Mouse (Mus musculus): ENCODE data around the gene Tmem181a. TPM values are rescaled to one million over a fixed set of nuclear protein-coding genes. Genes with fewer than 3 reads are reported as not detected.
"Not testable (repeated sequence)": the region's sequence is repeated elsewhere in the genome, so short reads cannot be mapped to it uniquely, and the experiment has no call there.

Gene Tmem181a
- polyA plus RNA-seq, 1 experiment from 2014 or later = 3.2 TPM

GRCm38 (mm10) chr17:6297060-6297795, 40.6 kb downstream of the Tmem181a start:
- ATAC-seq (ENCODE audit: low read depth); H3K27ac ChIP-seq (ENCODE audit: low read length); H3K4me2 ChIP-seq (ENCODE audit: low read depth, low read length); H3K36me3 ChIP-seq (ENCODE audit: control insufficient read depth, insufficient read depth); H3K9ac ChIP-seq (ENCODE audit: low read depth, low read length); H3K4me1 ChIP-seq (ENCODE audit: control insufficient read depth, low read depth, low read length); H3K4me3 ChIP-seq (ENCODE audit: low read depth, low read length); H3K27me3 ChIP-seq (ENCODE audit: control insufficient read depth, insufficient read depth, low read depth, low read length); H3K9me3 ChIP-seq (replicated peaks; ENCODE audit: control insufficient read depth, low read length): not testable (repeated sequence)
- 73% methylated on average over 9 of the region's 15 CpGs for WGBS (ENCODE audit: insufficient replicate concordance)

- not testable (repeated sequence) for H3K4me3 ChIP-seq (ENCODE audit: low read depth, low read length); H3K27ac ChIP-seq (ENCODE audit: low read length); H3K36me3 ChIP-seq (ENCODE audit: control insufficient read depth, insufficient read depth); H3K9ac ChIP-seq (ENCODE audit: low read depth, low read length); H3K4me2 ChIP-seq (ENCODE audit: low read depth, low read length); H3K4me1 ChIP-seq (ENCODE audit: control insufficient read depth, low read depth, low read length); H3K27me3 ChIP-seq (ENCODE audit: control insufficient read depth, insufficient read depth, low read depth, low read length); H3K9me3 ChIP-seq (replicated peaks; ENCODE audit: control insufficient read depth, low read length)
- peak; percentile 75 for ATAC-seq (ENCODE audit: low read depth)
- 55% methylated on average over 2 of the region's 12 CpGs for WGBS (ENCODE audit: insufficient replicate concordance)
These were observed 43.7 kb downstream of the Tmem181a start for GRCm38 (mm10) chr17:6300190-6300863.

GRCm38 (mm10) chr17:6304891-6305290, 48.2 kb downstream of the Tmem181a start:
- H3K27ac ChIP-seq (ENCODE audit: low read length); H3K27me3 ChIP-seq (ENCODE audit: control insufficient read depth, insufficient read depth, low read depth, low read length); H3K4me2 ChIP-seq (ENCODE audit: low read depth, low read length); H3K36me3 ChIP-seq (ENCODE audit: control insufficient read depth, insufficient read depth); H3K4me3 ChIP-seq (ENCODE audit: low read depth, low read length); H3K9ac ChIP-seq (ENCODE audit: low read depth, low read length); H3K9me3 ChIP-seq (replicated peaks; ENCODE audit: control insufficient read depth, low read length); ATAC-seq (ENCODE audit: low read depth); H3K4me1 ChIP-seq (ENCODE audit: control insufficient read depth, low read depth, low read length): not testable (repeated sequence)
- 76% methylated on average over 5 of the region's 6 CpGs for WGBS (ENCODE audit: insufficient replicate concordance)

GRCm38 (mm10) chr17:6305656-6306270, 49.1 kb downstream of the Tmem181a start:
- not testable (repeated sequence) for H3K27ac ChIP-seq (ENCODE audit: low read length); H3K4me2 ChIP-seq (ENCODE audit: low read depth, low read length); ATAC-seq (ENCODE audit: low read depth); H3K4me1 ChIP-seq (ENCODE audit: control insufficient read depth, low read depth, low read length); H3K36me3 ChIP-seq (ENCODE audit: control insufficient read depth, insufficient read depth); H3K9ac ChIP-seq (ENCODE audit: low read depth, low read length); H3K9me3 ChIP-seq (replicated peaks; ENCODE audit: control insufficient read depth, low read length); H3K27me3 ChIP-seq (ENCODE audit: control insufficient read depth, insufficient read depth, low read depth, low read length); H3K4me3 ChIP-seq (ENCODE audit: low read depth, low read length)
- WGBS (ENCODE audit: insufficient replicate concordance) = 75% methylated on average over 12 of the region's 12 CpGs

- ATAC-seq (ENCODE audit: low read depth) = not testable (repeated sequence)
These were observed 49.8 kb downstream of the Tmem181a start for GRCm38 (mm10) chr17:6306503-6306902.

GRCm38 (mm10) chr17:6311716-6312115, 55.1 kb downstream of the Tmem181a start:
- not testable (repeated sequence) for H3K4me1 ChIP-seq (ENCODE audit: control insufficient read depth, low read depth, low read length); H3K27me3 ChIP-seq (ENCODE audit: control insufficient read depth, insufficient read depth, low read depth, low read length); H3K36me3 ChIP-seq (ENCODE audit: control insufficient read depth, insufficient read depth); H3K4me2 ChIP-seq (ENCODE audit: low read depth, low read length); H3K9me3 ChIP-seq (replicated peaks; ENCODE audit: control insufficient read depth, low read length); H3K4me3 ChIP-seq (ENCODE audit: low read depth, low read length); H3K9ac ChIP-seq (ENCODE audit: low read depth, low read length); H3K27ac ChIP-seq (ENCODE audit: low read length); ATAC-seq (ENCODE audit: low read depth)
- 86% methylated on average over 7 of the region's 7 CpGs for WGBS (ENCODE audit: insufficient replicate concordance)

More at GRCm38 (mm10) chr17:6306503-6306902, 49.8 kb downstream of the Tmem181a start:
- H3K27ac ChIP-seq (ENCODE audit: low read length); H3K36me3 ChIP-seq (ENCODE audit: control insufficient read depth, insufficient read depth); H3K27me3 ChIP-seq (ENCODE audit: control insufficient read depth, insufficient read depth, low read depth, low read length); H3K4me3 ChIP-seq (ENCODE audit: low read depth, low read length); H3K9ac ChIP-seq (ENCODE audit: low read depth, low read length); H3K4me1 ChIP-seq (ENCODE audit: control insufficient read depth, low read depth, low read length); H3K9me3 ChIP-seq (replicated peaks; ENCODE audit: control insufficient read depth, low read length); H3K4me2 ChIP-seq (ENCODE audit: low read depth, low read length): not testable (repeated sequence)
- WGBS (ENCODE audit: insufficient replicate concordance) = 73% methylated on average over 9 of the region's 13 CpGs

- not testable (repeated sequence) for H3K9ac ChIP-seq (ENCODE audit: low read depth, low read length); H3K9me3 ChIP-seq (replicated peaks; ENCODE audit: control insufficient read depth, low read length); H3K4me1 ChIP-seq (ENCODE audit: control insufficient read depth, low read depth, low read length); H3K27ac ChIP-seq (ENCODE audit: low read length); H3K36me3 ChIP-seq (ENCODE audit: control insufficient read depth, insufficient read depth); H3K27me3 ChIP-seq (ENCODE audit: control insufficient read depth, insufficient read depth, low read depth, low read length); H3K4me3 ChIP-seq (ENCODE audit: low read depth, low read length); ATAC-seq (ENCODE audit: low read depth); H3K4me2 ChIP-seq (ENCODE audit: low read depth, low read length)
- WGBS (ENCODE audit: insufficient replicate concordance) = 69% methylated on average over 3 of the region's 3 CpGs
These were observed 56.1 kb downstream of the Tmem181a start for GRCm38 (mm10) chr17:6312755-6313154.

- not testable (repeated sequence) for H3K36me3 ChIP-seq (ENCODE audit: control insufficient read depth, insufficient read depth); H3K27ac ChIP-seq (ENCODE audit: low read length); H3K4me2 ChIP-seq (ENCODE audit: low read depth, low read length); H3K27me3 ChIP-seq (ENCODE audit: control insufficient read depth, insufficient read depth, low read depth, low read length); H3K4me1 ChIP-seq (ENCODE audit: control insufficient read depth, low read depth, low read length); ATAC-seq (ENCODE audit: low read depth); H3K4me3 ChIP-seq (ENCODE audit: low read depth, low read length); H3K9ac ChIP-seq (ENCODE audit: low read depth, low read length); H3K9me3 ChIP-seq (replicated peaks; ENCODE audit: control insufficient read depth, low read length)
- 77% methylated on average over 2 of the region's 3 CpGs for WGBS (ENCODE audit: insufficient replicate concordance)
These were observed 57.8 kb downstream of the Tmem181a start for GRCm38 (mm10) chr17:6314493-6314892.

GRCm38 (mm10) chr17:6315706-6316105, 59.0 kb downstream of the Tmem181a start:
- H3K4me2 ChIP-seq (ENCODE audit: low read depth, low read length); H3K9ac ChIP-seq (ENCODE audit: low read depth, low read length); H3K4me1 ChIP-seq (ENCODE audit: control insufficient read depth, low read depth, low read length); H3K4me3 ChIP-seq (ENCODE audit: low read depth, low read length); H3K27ac ChIP-seq (ENCODE audit: low read length); H3K36me3 ChIP-seq (ENCODE audit: control insufficient read depth, insufficient read depth); H3K9me3 ChIP-seq (replicated peaks; ENCODE audit: control insufficient read depth, low read length); ATAC-seq (ENCODE audit: low read depth); H3K27me3 ChIP-seq (ENCODE audit: control insufficient read depth, insufficient read depth, low read depth, low read length): not testable (repeated sequence)
- WGBS (ENCODE audit: insufficient replicate concordance) = 23% methylated on average over 2 of the region's 4 CpGs

All from liver, embryonic 16.5 days (tissue).